Mouse (Mus musculus): Measurements from ENCODE around the gene Eif4e.

GRCm38 (mm10) chr3:138526916-138527666 is 1.1 kb downstream of the Eif4e start:
- TF ChIP-seq CTCF (conservative IDR thresholded peaks at IDR 0.05; ENCODE audit: insufficient read depth, insufficient read length, low read depth, low read length) (no peak), POLR2A (IDR thresholded peaks at IDR 0.05; ENCODE audit: low read depth, low read length) (peak; percentile 89)

All from kidney, adult 2 months (tissue).